Mouse (Mus musculus): Measurements from ENCODE around the gene Hdgfl2.

Hdgfl2 gene

GRCm38 (mm10) chr17:56107736-56108135 is 28.3 kb downstream of the Hdgfl2 start:
- DNase-seq = no peak

- DNase-seq = peak; percentile 55 to 66
Observed at GRCm38 (mm10) chr17:56108334-56109044, 29.1 kb downstream of the Hdgfl2 start.

GRCm38 (mm10) chr17:56109219-56110051 is 30.0 kb downstream of the Hdgfl2 start, which contains the start of gene Plin4:
Gene Plin4, minus strand, starts transcription at chr17:56109803.
- no peak for DNase-seq

- no peak for DNase-seq
Observed at GRCm38 (mm10) chr17:56110571-56110970, 31.1 kb downstream of the Hdgfl2 start.

GRCm38 (mm10) chr17:56111021-56111420 is 31.6 kb downstream of the Hdgfl2 start:
- DNase-seq = no peak

GRCm38 (mm10) chr17:56111864-56112263 is 32.4 kb downstream of the Hdgfl2 start:
- DNase-seq = peak; percentile 34 to 69

GRCm38 (mm10) chr17:56112743-56113142 is 33.3 kb downstream of the Hdgfl2 start:
- no peak for DNase-seq

GRCm38 (mm10) chr17:56116193-56116592 is 36.8 kb downstream of the Hdgfl2 start:
- no peak for DNase-seq

- DNase-seq = peak; percentile 66 to 76
Observed at GRCm38 (mm10) chr17:56117251-56117710, 37.8 kb downstream of the Hdgfl2 start, which contains the start of gene Plin5. Gene Plin5, minus strand, starts transcription at chr17:56117596.

- no peak for DNase-seq
Observed at GRCm38 (mm10) chr17:56119431-56119830, 40.0 kb downstream of the Hdgfl2 start.

GRCm38 (mm10) chr17:56119981-56120880 is 40.8 kb downstream of the Hdgfl2 start:
- DNase-seq = peak; percentile 59 to 73

GRCm38 (mm10) chr17:56121826-56122225 is 42.4 kb downstream of the Hdgfl2 start, which contains the start of gene Lrg1:
Gene Lrg1, minus strand, starts transcription at chr17:56122001.
- DNase-seq = peak; percentile 66 to 69

GRCm38 (mm10) chr17:56123161-56123560 is 43.7 kb downstream of the Hdgfl2 start:
- no peak for DNase-seq

GRCm38 (mm10) chr17:56123681-56124340 is 44.4 kb downstream of the Hdgfl2 start:
- no peak for DNase-seq

GRCm38 (mm10) chr17:56124377-56125275 is 45.2 kb downstream of the Hdgfl2 start:
- DNase-seq = peak; percentile 40 to 44

- DNase-seq = no peak
Observed at GRCm38 (mm10) chr17:56125276-56125630, 45.8 kb downstream of the Hdgfl2 start.

- DNase-seq = no peak
Observed at GRCm38 (mm10) chr17:56126175-56126574, 46.7 kb downstream of the Hdgfl2 start.

GRCm38 (mm10) chr17:56128246-56128645 is 48.8 kb downstream of the Hdgfl2 start:
- DNase-seq = no peak

GRCm38 (mm10) chr17:56131136-56131535 is 51.7 kb downstream of the Hdgfl2 start:
- DNase-seq = no peak

GRCm38 (mm10) chr17:56131814-56132213 is 52.4 kb downstream of the Hdgfl2 start:
- DNase-seq = peak; percentile 50 to 67

GRCm38 (mm10) chr17:56132661-56133060 is 53.2 kb downstream of the Hdgfl2 start:
- peak; percentile 63 to 72 for DNase-seq

All from lung, adult 18-20 months (tissue).